Mouse (Mus musculus): ENCODE results near the gene Crxos.

Crxos gene

DNA sequence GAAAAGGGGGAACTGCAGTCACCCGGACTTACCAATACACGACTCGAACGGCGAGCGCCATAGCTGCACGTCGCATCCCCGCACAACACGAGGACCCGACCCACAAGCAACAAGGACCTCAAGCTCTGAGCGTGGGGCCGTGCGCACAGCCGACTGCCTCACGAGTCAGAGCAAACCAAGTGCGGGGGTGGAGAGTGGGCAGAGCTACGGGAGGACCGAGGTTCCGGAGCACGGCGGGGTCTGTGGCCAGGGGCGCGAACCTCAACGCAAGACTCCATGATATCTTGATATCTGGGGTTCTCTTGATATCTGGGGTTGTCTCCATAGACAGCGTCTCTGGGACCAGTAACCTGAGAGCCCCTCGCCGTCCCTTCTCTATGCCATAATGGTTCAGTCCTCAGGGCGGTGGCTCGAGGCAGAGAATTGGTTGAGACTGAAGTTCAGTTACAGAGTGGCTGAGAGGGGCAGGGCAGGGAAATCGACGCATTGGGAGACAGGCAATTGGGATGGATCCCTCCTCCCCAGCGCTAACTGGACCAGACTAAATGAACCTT is 39.9 kb downstream of the Crxos start, which contains the start of gene Selenow:
Selenow (minus strand) TSS at position 183 of the 554 bp plus-strand sequence.
- peak; percentile 91 for DNase-seq

DNA sequence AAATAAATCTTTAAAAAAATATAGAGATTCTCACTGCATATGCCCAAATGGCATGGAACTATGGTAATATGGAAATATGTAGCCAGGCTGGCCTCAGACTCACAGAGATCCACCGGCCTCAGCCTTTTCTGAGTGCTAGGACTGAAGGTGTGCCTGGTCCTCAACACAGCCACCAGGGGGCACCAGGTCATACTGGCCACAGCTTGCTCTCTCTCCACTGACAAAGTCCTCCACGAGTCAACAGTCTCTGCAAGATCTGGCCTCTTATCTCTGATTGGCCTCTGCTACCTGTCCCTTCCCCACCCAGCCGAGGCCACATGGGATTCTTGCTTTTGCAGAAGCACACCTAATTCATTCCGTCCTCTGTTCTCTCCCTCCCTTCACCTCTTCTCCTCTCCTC is 47.5 kb downstream of the Crxos start:
- peak; percentile 82 for DNase-seq

GRCm38 (mm10) chr7:15930543-15930942 is 48.1 kb downstream of the Crxos start:
- DNase-seq = no peak

DNA sequence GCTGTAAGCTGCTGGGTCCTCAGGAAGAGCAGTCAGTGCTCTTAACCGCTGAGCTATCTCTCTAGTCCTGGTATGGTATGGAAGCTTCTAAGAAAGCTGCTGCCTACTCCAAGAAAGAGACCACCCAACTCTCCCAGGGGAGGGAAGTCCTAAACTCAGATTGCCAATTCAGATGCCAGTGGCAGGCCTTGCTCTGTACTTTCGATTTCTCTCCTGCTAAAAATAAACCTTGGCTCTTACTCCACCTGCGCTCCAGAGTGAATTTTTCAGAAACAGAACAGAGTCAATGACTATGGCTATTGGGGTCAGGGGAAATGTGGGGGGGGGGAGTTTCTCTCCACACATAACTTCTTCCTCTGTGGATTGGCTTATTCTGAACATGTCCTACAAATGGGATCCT is 49.2 kb downstream of the Crxos start:
- no peak for DNase-seq

- no peak for DNase-seq
These were observed 51.3 kb downstream of the Crxos start for GRCm38 (mm10) chr7:15933437-15934359.

DNA sequence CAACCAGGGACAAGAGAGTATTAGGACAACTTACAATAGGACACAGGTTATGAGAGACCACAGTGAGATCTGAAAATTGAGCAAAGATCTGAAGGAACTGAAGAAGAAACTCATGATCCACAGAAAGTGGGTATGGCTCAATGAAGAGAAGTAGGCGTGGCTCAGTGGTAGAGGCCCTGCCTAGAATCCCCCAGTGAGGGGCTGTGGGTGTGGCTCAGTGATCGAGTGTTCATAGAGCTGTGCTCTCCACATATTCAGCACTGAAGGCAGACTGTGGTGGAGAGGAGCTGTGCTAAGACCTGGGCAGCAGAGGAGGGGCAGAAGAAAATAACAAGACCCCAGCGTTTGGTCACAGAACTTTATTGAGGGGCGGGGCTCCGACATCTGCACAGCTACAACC is 55.1 kb downstream of the Crxos start:
- no peak for DNase-seq

- DNase-seq = no peak
These were observed 56.2 kb downstream of the Crxos start for GRCm38 (mm10) chr7:15938621-15939020.

GRCm38 (mm10) chr7:15944311-15944710 is 61.9 kb downstream of the Crxos start:
- DNase-seq = no peak

GRCm38 (mm10) chr7:15945211-15945610 is 62.8 kb downstream of the Crxos start:
- DNase-seq = no peak

- peak; percentile 93 for DNase-seq
These were observed 63.5 kb downstream of the Crxos start, which contains the start of gene Nop53 for GRCm38 (mm10) chr7:15945721-15946536. Nop53 (minus strand) TSS chr7:15946074.

GRCm38 (mm10) chr7:15947653-15948260 is 65.3 kb downstream of the Crxos start:
- DNase-seq = no peak

GRCm38 (mm10) chr7:15948381-15948941 is 66.0 kb downstream of the Crxos start:
- DNase-seq = peak; percentile 92

- DNase-seq = no peak
These were observed 66.9 kb downstream of the Crxos start for GRCm38 (mm10) chr7:15949216-15949790.

- no peak for DNase-seq
These were observed 67.6 kb downstream of the Crxos start for GRCm38 (mm10) chr7:15950008-15950407.

GRCm38 (mm10) chr7:15952416-15952815 is 70.0 kb downstream of the Crxos start:
- no peak for DNase-seq
